Mouse (Mus musculus) erythroblast, embryonic 14.5 days (primary cell): ENCODE measurements around the gene Scn8a.

Experiments used
- GATA1 ChIP-seq: IDR thresholded peaks from 2 replicates; pipeline ENCODE4 v1.6.1; 2012; ENCODE audit warnings: low read length, inconsistent platforms, mixed read lengths
- TAL1 ChIP-seq: IDR thresholded peaks from 3 replicates; pipeline ENCODE4 v1.6.1; 2012; ENCODE audit warnings: low read length, inconsistent platforms, mixed read lengths

- TF ChIP-seq GATA1 (no peak), TAL1 (no peak)
Measured at GRCm38 (mm10) chr15:100952854-100953253, 83.2 kb downstream of the Scn8a start.
